Mouse (Mus musculus): ENCODE measurements around the gene Vash1. TPM values are rescaled to one million over a fixed set of nuclear protein-coding genes. Genes with fewer than 3 reads are reported as not detected.

Vash1 gene
- polyA plus RNA-seq (2015; fragmentation: Nextera tagmentation; extraction: Ambion mirVana), result 25.4 and 26.3 TPM in 2 replicates

DNA sequence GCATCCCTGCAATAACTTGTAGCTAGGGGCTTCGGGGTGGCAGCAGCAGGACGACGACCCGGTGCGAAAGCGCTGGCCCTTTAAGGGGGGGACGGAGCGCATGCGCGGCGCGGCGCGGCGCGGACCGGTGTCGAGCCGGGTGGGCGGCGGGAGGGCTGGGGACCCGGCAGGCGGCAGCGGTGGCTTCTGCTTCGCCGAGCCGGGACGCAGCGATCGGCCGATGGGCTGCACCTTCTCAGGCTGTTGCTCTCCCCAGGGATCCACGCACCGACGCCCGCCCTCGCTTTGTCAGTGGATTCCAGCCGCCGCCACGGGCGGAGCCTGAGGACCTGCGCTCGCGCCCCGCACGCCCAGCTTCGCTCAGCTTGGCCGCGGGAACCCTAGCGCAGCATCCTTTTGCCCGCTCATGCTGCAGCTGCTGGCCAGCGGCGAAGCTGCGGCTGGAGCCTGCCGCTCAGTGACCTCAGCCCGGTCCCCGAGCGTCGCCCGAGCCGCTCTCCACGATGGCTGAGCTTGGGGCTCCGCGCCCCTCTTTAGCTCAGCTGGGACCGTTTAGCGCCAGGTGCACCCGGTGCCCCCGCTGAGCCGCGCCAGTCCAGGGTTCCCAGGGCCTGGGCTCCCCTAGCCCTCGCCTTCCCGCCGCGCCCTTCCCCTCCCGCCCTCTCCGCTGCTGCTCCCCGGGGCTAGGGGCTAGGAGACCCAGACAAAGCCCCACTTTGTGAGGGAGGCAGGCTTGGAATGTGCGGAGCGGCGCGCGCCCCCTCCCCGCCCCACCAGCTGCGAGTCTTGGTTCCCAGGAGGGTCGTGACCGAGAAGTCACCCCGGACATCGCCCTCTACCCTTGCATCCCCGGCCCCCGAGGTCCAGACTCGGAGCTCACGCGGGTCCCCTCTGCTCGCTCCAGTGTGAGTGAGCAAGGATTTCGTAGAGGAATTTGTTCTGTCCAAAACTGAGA, at the start of gene Vash1:
Gene Vash1, plus strand, starts transcription at position 110 of the 955 bp plus-strand sequence.

GRCm38 (mm10) chr12:86726120-86726640, 47.7 kb downstream of the Vash1 start, which contains the start of gene Angel1:
Gene Angel1, minus strand, starts transcription at chr12:86726460.

DNA sequence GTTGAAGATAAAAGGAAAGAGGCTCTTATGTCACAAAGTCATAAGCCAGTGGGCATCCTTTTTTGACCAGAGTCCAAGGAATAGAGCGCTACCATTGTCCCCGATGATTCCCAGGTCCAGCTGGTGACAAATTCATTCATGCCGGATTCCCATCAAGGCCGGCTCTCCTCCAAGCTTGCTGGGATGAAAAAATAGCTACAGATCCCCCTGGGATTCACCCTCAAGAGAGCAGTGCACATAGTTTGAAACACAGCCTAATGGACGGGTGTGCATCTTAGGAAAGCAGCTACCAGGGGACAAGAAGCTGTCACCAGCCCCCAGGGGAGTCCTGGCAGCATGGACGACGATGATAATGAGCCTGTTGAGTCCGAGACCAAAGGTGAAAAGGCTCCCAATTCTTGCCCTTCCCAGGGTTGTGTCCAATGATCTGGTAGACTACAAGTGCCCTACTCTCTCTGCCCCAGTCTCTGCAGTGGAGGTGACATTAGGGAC, 55.9 kb downstream of the Vash1 start, which contains the start of gene Lrrc74a:
Gene Lrrc74a, plus strand, starts transcription at position 51 of the 492 bp plus-strand sequence.

Other genes starting within 250 kb of the Vash1 start
- 8.5 and 9.8 TPM in 2 replicates for gene Angel1, start 47.8 kb downstream of the Vash1 start, polyA plus RNA-seq (2015; fragmentation: Nextera tagmentation; extraction: Ambion mirVana)
- gene Lrrc74a, start 55.7 kb downstream of the Vash1 start, polyA plus RNA-seq (2015; fragmentation: Nextera tagmentation; extraction: Ambion mirVana), result not detected in 2 replicates
- gene Irf2bpl, start 206.1 kb downstream of the Vash1 start, polyA plus RNA-seq (2015; fragmentation: Nextera tagmentation; extraction: Ambion mirVana), result 58.3 and 60.4 TPM in 2 replicates